Mouse (Mus musculus) ES-E14 (cell line): ENCODE results near the gene Gm3417. TPM values are rescaled to one million over a fixed set of nuclear protein-coding genes. Genes with fewer than 3 reads are reported as not detected.
"Not testable (repeated sequence)": the region's sequence is repeated elsewhere in the genome, so short reads cannot be mapped to it uniquely, and the experiment has no call there.

Experiments used
- DNase-seq: peaks from one replicate; pipeline ENCODE4 v3.0.0-alpha.2; 2013; ENCODE audit warnings: low read depth, low spot score
- H3K27ac ChIP-seq: 2 replicates; pipeline ENCODE4 v1.5.1; 2012; ENCODE audit warnings: low read depth, mild to moderate bottlenecking, low read length, moderate library complexity, mixed read lengths; ENCODE audit not compliant: poor library complexity, insufficient read depth, severe bottlenecking
- H3K36me3 ChIP-seq: 2 replicates; pipeline ENCODE4 v1.6.1; 2012; ENCODE audit warnings: mild to moderate bottlenecking, low read length, moderate library complexity, mixed read lengths; ENCODE audit not compliant: control insufficient read depth, poor library complexity, insufficient read depth, severe bottlenecking
- H3K4me1 ChIP-seq, 2 experiments: fragments of 150-350 bp in 1 of 2; sonication (generic) in 1 of 2; 2 replicates each; pipeline ENCODE4 v1.6.1; 2012; ENCODE audit warnings: low read length in 2 of 2, mild to moderate bottlenecking in 1 of 2, mixed read lengths in 1 of 2; ENCODE audit not compliant: control insufficient read depth in 2 of 2, insufficient read depth in 2 of 2, poor library complexity in 1 of 2
- H3K4me3 ChIP-seq, 2 experiments: fragments of 150-350 bp in 1 of 2; sonication (generic) in 1 of 2; 2 replicates each; pipeline ENCODE4 v1.5.1; 2012; ENCODE audit warnings: low read length in 2 of 2, low read depth in 1 of 2, mild to moderate bottlenecking in 1 of 2, mixed read lengths in 1 of 2; ENCODE audit not compliant: insufficient read depth in 1 of 2, poor library complexity in 1 of 2, severe bottlenecking in 1 of 2
- H3K9ac ChIP-seq: 2 replicates; pipeline ENCODE4 v1.6.1; 2012; ENCODE audit warnings: low read depth, mild to moderate bottlenecking, low read length, mixed read lengths; ENCODE audit not compliant: poor library complexity, insufficient read depth, severe bottlenecking
- H3K9me3 ChIP-seq: fragments of 150-350 bp; sonication (generic); 2 replicates; pipeline ENCODE4 v1.6.1; 2012; ENCODE audit warnings: low read depth, mild to moderate bottlenecking, low read length; ENCODE audit not compliant: control insufficient read depth, insufficient read depth
- in situ Hi-C, 2 experiments: fragments of 600-800 bp; cut with MboI; formaldehyde crosslinking; loops; one replicate each; pipeline ENCODE4 v1.15.1; 2025; ENCODE audit warnings: low sequenced_read_pairs in 2 of 2, inconsistent platforms in 1 of 2; ENCODE audit not compliant: unreplicated experiment in 2 of 2
- total RNA-seq: library from RNA; depleted of rRNA; stranded (reverse); fragments of 300-350 nt; gene quantifications from 2 replicates; pipeline ENCODE4 v1.2.3, GENCODE M21; 2012

The Gm3417 gene
- total RNA-seq, 1 experiment, result 0.45 TPM

DNA sequence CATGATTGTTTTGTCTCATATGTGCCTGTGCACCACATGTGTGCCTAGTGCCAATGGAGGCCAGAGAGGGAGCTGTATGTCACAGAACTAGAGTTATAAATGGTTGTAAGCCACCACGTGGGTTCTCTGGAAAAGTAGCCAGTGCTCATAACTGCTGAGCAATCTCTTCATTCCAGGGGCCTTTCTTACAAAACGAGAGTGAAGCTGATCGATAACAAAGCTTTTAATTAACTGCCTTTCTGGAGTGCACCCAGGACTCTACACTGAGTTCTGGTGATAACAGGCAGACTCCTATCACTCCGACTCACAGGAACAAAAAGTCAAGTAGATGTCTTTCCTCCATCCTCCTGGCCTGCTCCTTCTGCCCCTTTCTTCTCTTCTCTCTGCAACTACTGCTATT lies 21.5 kb upstream of the Gm3417 start:
- H3K27ac ChIP-seq, H3K9ac ChIP-seq, in situ Hi-C loops, H3K9me3 ChIP-seq, H3K36me3 ChIP-seq, H3K4me3 ChIP-seq, H3K4me1 ChIP-seq, DNase-seq: not testable (repeated sequence)

DNA sequence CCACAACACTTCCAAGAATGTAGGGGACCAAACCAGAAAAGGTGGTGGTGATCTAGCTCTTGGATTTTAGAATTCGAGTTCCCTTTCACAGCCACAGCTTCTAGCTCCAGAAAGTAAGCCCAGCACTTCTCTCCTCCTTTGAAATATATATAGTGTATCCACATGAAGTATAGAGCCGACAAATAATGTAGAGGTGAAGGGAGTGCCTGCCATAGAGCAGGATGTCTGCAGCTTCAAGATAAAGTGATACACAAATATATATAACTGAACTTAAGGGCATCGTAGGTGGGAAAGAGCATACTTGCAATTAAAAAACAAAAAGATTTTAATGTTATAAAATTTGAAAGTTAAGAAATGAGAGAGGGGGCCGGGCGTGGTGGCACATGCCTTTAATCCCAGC lies 15.6 kb upstream of the Gm3417 start:
- H3K9me3 ChIP-seq, H3K9ac ChIP-seq, H3K36me3 ChIP-seq, in situ Hi-C loops, H3K4me1 ChIP-seq, H3K4me3 ChIP-seq, DNase-seq, H3K27ac ChIP-seq: not testable (repeated sequence)

DNA sequence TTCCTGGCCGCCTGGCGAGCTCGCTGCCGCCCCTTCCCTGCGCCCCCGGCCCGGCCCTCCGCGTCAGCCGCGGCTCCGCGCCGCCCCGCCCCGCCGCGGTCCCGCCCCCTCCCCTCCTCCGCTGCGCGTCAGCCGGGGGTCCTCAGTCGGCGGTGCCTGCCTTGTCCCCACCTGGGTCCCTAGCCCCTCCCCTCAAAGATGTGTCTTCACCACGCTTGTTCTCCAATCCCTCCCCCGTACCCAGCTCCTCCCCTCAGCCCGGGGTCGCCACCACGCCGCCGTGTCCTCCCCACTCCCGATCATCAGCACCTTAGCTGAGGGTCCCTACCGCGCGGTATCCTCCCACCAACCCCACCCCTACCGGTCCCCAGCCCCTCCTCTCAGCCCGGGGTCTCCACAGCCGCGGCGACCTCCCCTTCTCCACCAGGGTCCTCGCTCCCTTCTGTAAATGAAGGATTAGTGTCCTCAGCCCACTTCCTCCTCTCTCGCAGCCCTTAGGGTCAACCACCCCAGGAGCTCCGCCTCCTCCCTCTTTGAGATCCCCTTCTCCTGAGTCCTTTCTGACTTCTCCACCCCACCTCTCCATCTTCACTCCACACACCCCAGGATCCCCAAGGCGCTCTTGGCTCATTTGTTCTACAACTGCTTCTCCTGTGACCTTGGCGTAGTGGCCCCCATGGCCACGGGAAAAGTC lies 14.7 kb upstream of the Gm3417 start:
- H3K27ac ChIP-seq, H3K9ac ChIP-seq, H3K4me1 ChIP-seq, H3K9me3 ChIP-seq, in situ Hi-C loops, DNase-seq, H3K36me3 ChIP-seq, H3K4me3 ChIP-seq: not testable (repeated sequence)

DNA sequence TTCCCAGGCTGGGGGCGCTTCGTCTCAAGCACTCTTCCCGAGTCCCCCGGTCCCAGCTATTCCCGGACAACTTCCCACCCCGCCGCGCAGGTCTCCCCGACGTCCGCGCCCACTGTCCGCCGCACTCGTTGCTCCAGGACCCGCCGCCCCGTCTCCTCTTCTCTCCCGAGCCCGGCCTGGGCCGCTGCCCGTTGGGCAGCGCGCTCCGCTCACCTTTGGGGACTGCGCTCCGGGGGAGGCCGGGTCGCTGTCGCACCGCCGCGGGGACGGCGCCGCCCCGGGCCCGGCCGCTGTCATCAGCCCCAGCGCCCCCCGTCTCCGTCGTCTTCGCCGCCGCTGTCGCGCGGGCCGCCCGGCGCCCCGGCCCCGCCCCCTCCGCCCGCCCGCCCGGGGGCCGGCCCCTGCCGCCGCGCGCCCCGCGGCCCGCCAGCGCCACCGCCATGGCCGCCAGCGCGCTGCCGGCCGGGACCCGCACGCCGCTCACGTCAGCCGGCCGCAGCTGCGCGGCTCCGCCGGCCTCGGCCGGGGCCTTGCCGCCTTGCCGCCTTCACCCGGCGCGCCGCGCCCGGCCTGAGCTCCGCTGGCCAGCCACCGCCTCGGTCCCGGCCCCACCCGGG lies 14.0 kb upstream of the Gm3417 start:
- H3K9me3 ChIP-seq, H3K4me3 ChIP-seq, H3K36me3 ChIP-seq, in situ Hi-C loops, H3K27ac ChIP-seq, H3K4me1 ChIP-seq, DNase-seq, H3K9ac ChIP-seq: not testable (repeated sequence)

DNA sequence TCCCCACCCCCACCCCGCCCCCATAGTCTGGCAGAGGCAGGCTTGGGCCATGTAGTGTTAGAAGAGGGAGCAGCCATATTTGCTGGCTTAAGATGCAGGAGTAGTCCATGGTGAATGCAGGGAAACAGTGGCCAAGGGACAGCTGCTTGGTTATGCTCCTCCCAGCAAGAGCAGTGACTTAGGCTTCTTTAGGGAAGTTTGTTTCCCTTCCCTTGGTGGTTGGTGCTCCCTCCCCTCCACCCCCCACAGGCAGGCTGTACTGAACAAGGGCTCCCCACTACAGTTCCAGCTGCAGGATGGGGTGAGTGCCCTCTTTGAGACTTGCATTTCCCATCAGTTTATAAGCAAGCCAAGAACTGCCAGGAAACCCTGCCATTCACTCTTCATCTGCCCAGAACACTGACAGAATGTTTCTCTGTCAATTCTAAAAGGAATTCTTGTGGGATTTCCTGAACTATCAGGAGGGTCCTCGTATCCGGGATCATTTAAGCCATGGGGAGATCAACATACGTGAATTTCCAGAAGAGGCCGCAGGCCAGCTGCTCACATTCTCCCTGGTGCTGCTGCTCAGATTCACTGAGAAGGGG lies 11.6 kb upstream of the Gm3417 start:
- H3K36me3 ChIP-seq, H3K9me3 ChIP-seq, H3K4me1 ChIP-seq, in situ Hi-C loops, DNase-seq: not testable (repeated sequence)
- Histone ChIP-seq H3K4me3 (0 out of 4 replicates have a peak overlapping the region, but pooled peaks of 1 of the 2 experiments have one; percentile 7), H3K9ac (peak overlapping the region; percentile 16), H3K27ac (peak overlapping the region; percentile 98)

DNA sequence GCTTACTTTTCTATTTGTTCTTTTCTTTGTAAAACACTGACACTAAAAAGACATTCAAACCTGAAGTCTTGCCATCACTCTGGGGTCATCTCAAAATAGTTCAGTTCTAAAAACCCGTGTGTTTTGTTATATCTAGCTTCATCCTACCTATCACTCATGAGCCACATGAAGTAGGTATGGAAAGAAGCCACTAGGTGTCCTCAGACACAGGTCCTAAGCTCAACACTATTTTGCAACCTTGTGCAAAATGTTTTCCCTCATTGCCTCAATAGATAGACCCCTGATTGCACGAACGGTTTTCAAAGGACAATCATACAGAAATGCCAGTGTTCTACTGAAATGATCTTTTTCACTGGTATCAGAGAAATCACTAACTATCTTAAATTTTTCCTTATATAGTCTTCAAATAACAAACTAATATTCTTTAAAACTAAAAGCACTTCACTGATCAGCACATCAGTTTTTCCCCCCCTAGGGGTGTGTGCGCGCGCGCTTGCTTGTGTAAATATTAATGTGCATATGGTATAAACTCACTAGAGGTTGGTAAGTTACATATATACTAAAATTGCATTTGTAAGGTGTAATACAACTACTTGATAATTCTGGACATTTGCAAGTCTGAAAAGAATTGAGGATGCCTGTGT lies 750 bp downstream of the Gm3417 start:
- DNase-seq, H3K36me3 ChIP-seq, H3K27ac ChIP-seq, H3K4me1 ChIP-seq, in situ Hi-C loops, H3K9me3 ChIP-seq: not testable (repeated sequence)
- Histone ChIP-seq H3K9ac (peak overlapping the region; percentile 31; the same call in 1 of the 2 replicates), H3K4me3 (peak overlapping the region; percentile 49 to 58)

DNA sequence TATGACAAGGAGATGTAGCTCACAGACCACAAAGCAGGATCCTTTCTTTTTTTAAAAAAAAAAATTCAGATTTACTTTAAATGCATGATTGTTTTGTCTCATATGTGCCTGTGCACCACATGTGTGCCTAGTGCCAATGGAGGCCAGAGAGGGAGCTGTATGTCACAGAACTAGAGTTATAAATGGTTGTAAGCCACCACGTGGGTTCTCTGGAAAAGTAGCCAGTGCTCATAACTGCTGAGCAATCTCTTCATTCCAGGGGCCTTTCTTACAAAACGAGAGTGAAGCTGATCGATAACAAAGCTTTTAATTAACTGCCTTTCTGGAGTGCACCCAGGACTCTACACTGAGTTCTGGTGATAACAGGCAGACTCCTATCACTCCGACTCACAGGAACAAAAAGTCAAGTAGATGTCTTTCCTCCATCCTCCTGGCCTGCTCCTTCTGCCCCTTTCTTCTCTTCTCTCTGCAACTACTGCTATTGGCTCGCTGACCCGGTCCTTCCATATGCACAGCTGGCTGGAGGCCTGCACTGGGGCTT lies 10.1 kb downstream of the Gm3417 start:
- H3K36me3 ChIP-seq, H3K4me3 ChIP-seq, in situ Hi-C loops, H3K9ac ChIP-seq, H3K4me1 ChIP-seq, H3K27ac ChIP-seq, H3K9me3 ChIP-seq, DNase-seq: not testable (repeated sequence)
